ENCODE assay signal across 8 mouse cellular contexts in the genomic region with DNA sequence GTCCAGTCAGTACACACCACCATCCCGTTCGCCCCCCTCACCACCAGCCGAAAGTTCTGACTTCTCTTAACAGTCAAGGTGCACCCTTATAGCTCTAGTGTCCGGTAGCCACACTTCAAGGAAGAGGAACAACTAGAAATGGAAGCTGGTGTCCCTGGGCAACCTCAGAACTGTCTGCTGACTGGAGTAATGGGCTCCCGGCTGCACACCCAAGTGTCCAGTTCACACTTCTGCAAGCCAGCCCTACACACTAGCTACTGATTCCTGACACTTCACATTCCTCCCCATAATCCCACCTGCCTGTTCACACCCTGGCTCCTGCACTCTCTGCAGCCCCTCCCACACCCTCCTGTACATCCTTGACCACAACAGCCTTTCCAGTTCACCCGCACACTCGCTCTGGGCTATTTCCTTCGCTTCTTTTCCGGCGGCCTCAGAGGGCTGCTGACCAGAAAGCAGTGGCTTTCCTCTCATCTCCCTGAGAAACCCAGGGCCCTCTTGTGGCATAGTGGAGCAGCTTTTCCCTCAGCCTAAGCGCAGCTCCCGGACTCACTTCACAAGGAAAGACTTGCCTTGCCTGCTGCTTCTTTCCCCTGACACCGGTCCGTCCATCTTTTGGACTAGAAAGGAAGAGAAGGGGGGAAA. TPM values are rescaled to one million over a fixed set of nuclear protein-coding genes. Genes with fewer than 3 reads are reported as not detected.
DNase-seq lines count a peak whose midpoint lies in the region; ATAC-seq and TF ChIP-seq lines count a peak whose summit lies in the region.

No protein-coding gene starts in this region.

- H3K9ac ChIP-seq in kidney, embryonic 15.5 days, result 0 out of 2 replicates have a peak overlapping the region, but pooled peaks have one; percentile 11

- WGBS in kidney, embryonic 15.5 days, result 16% methylated on average over 14 of the region's 14 CpGs

- no peak for TF ChIP-seq CTCF in C2C12 (IDR thresholded peaks at IDR 0.05; ENCODE audit: control insufficient read depth, insufficient read depth, insufficient read length)
- TF ChIP-seq CTCF in embryonic fibroblast, embryonic 13.5 days (IDR thresholded peaks at IDR 0.05; ENCODE audit: borderline replicate concordance, insufficient read depth, low read length), result peak; percentile 32; the same call in 1 of the 2 replicates

- intact Hi-C loops in left cerebral cortex, postnatal 4 days (cut with DNase I), result loop anchor here (10.0 kb wide), 1 partner anchor 201 kb away; a partner anchor contains a TSS

- peak overlapping the region; percentile 84 for H3K4me3 ChIP-seq in C2C12 (ENCODE audit: insufficient read depth, poor library complexity, severe bottlenecking)
- peak overlapping the region; percentile 71 for H3K4me3 ChIP-seq in embryonic fibroblast, embryonic 13.5 days (ENCODE audit: insufficient read depth, low read length)
- H3K4me3 ChIP-seq in kidney, embryonic 15.5 days (replicated peaks), result peak overlapping the region; percentile 66

- no peaks in the 10 kb centered on the region for H3K27me3 ChIP-seq in C2C12 (ENCODE audit: control insufficient read depth, insufficient read depth, insufficient read length)
- H3K27me3 ChIP-seq in kidney, embryonic 15.5 days, result peaks cover 5% of the 10 kb centered on the region; the same call in 1 of the 2 replicates

- H3K4me2 ChIP-seq in kidney, embryonic 15.5 days, result peak overlapping the region; percentile 84

- TF ChIP-seq POLR2A in embryonic fibroblast, embryonic 13.5 days (IDR thresholded peaks at IDR 0.05; ENCODE audit: low read depth, low read length), result no peak

- no peak for DNase-seq in cerebellum, adult 8-10 months
- DNase-seq in yolk sac, embryonic 10.5 days (ENCODE audit: low spot score), result no peak
- no peak for DNase-seq in left cerebral cortex, postnatal 4 days

- peaks cover 76% of the 10 kb centered on the region for H3K79me2 ChIP-seq in C2C12 (ENCODE audit: control insufficient read depth, insufficient read depth)

- H3K27ac ChIP-seq in embryonic fibroblast, embryonic 13.5 days (ENCODE audit: insufficient read depth, low read length), result no peak overlapping the region
- peak overlapping the region; percentile 73 for H3K27ac ChIP-seq in kidney, embryonic 15.5 days

- peak overlapping the region; percentile 69 for H3ac ChIP-seq in C2C12 (ENCODE audit: control insufficient read depth, insufficient read length, low read depth)

- H3K79me3 ChIP-seq in C2C12 (ENCODE audit: low read depth), result peaks cover 51% of the 10 kb centered on the region

- no peaks in the 10 kb centered on the region for H3K9me3 ChIP-seq in kidney, embryonic 15.5 days (replicated peaks)

- peak; percentile 40; the same call in 1 of the 2 replicates for ATAC-seq in cerebellum, adult (ENCODE audit: insufficient number of reproducible peaks, low FRiP score, low TSS enrichment)
- ATAC-seq in kidney, embryonic 15.5 days (replicated peaks; ENCODE audit: low FRiP score), result no peak
- peak; percentile 30; the same call in 1 of the 2 replicates for ATAC-seq in megakaryocyte, adult 5-6 weeks (ENCODE audit: poor library complexity, severe bottlenecking)

- H3K36me3 ChIP-seq in C2C12 (ENCODE audit: control insufficient read depth, insufficient read depth), result peaks cover 24% of the 10 kb centered on the region
- H3K36me3 ChIP-seq in kidney, embryonic 15.5 days, result no peaks in the 10 kb centered on the region

- peaks cover 32% of the 10 kb centered on the region for H3K4me1 ChIP-seq in embryonic fibroblast, embryonic 13.5 days (ENCODE audit: control insufficient read depth, insufficient read depth, low read length)
- peaks cover 86% of the 10 kb centered on the region for H3K4me1 ChIP-seq in kidney, embryonic 15.5 days

TF ChIP-seq in C2C12, 6 proteins besides CTCF, POLR2A, EP300 and RAD21:
- TF ChIP-seq USF1 (IDR thresholded peaks at IDR 0.05; ENCODE audit: low read depth), result no peak
- TF ChIP-seq MYOD1 (IDR thresholded peaks at IDR 0.05; ENCODE audit: control insufficient read depth, insufficient read length, low read depth), result no peak
- TF ChIP-seq FOSL1 (IDR thresholded peaks at IDR 0.05; ENCODE audit: insufficient read depth, low read length, poor library complexity, severe bottlenecking), result no peak
- no peak for TF ChIP-seq CEBPB (IDR thresholded peaks at IDR 0.05; ENCODE audit: low read depth)
- TF ChIP-seq MAX (IDR thresholded peaks at IDR 0.05), result no peak
- TF ChIP-seq MYOG (IDR thresholded peaks at IDR 0.05; ENCODE audit: control insufficient read depth, extremely low read depth, insufficient read length), result no peak

RNA-seq across cellular contexts. Expression of a gene that starts 2.0 kb away (rescaled TPM):
- polyA plus RNA-seq in C2C12 (2012; fragmentation: generic; extraction: Trizol), result 0.90 TPM
- polyA plus RNA-seq in embryonic fibroblast, embryonic 13.5 days (2011; ENCODE audit: insufficient read length, low read depth, missing spikeins), result not detected in 2 replicates
- polyA plus RNA-seq in kidney, embryonic 15.5 days (2015; fragmentation: Nextera tagmentation; extraction: Ambion mirVana), result not detected in 2 replicates
- not detected in 2 replicates for total RNA-seq in megakaryocyte, adult 5-6 weeks (2015)
- not detected in 2 replicates for total RNA-seq in megakaryocyte, adult 5-6 weeks (2017)
- not detected for total RNA-seq in left cerebral cortex, postnatal 4 days (2021)

RNA-seq across cellular contexts. Expression of a gene that starts 2.1 kb away (rescaled TPM):
- 24.8 TPM for polyA plus RNA-seq in C2C12 (2012; fragmentation: generic; extraction: Trizol)
- 15.2 and 16.8 TPM in 2 replicates for polyA plus RNA-seq in embryonic fibroblast, embryonic 13.5 days (2011; ENCODE audit: insufficient read length, low read depth, missing spikeins)
- polyA plus RNA-seq in kidney, embryonic 15.5 days (2015; fragmentation: Nextera tagmentation; extraction: Ambion mirVana), result 5.1 and 6.8 TPM in 2 replicates
- total RNA-seq in megakaryocyte, adult 5-6 weeks (2015), result 1.4 and 2.9 TPM in 2 replicates
- total RNA-seq in megakaryocyte, adult 5-6 weeks (2017), result 0.40 and 2.2 TPM in 2 replicates
- total RNA-seq in left cerebral cortex, postnatal 4 days (2021), result 1 to 10 TPM; 1.2 to 1.3 TPM

RNA-seq across cellular contexts. Expression of a gene that starts 14.7 kb away (rescaled TPM):
- polyA plus RNA-seq in C2C12 (2012; fragmentation: generic; extraction: Trizol), result 33.3 TPM
- 25.5 and 32.3 TPM in 2 replicates for polyA plus RNA-seq in embryonic fibroblast, embryonic 13.5 days (2011; ENCODE audit: insufficient read length, low read depth, missing spikeins)
- 37.2 and 38.2 TPM in 2 replicates for polyA plus RNA-seq in kidney, embryonic 15.5 days (2015; fragmentation: Nextera tagmentation; extraction: Ambion mirVana)
- 32.8 and 36.7 TPM in 2 replicates for total RNA-seq in megakaryocyte, adult 5-6 weeks (2015)
- 21.4 and 22.8 TPM in 2 replicates for total RNA-seq in megakaryocyte, adult 5-6 weeks (2017)
- 10 to 100 TPM in 1 of 2 experiments, 1 to 10 TPM in 1; 9.8 to 10.6 TPM for total RNA-seq in left cerebral cortex, postnatal 4 days (2021)

RNA-seq across cellular contexts. Expression of a gene that starts 15.5 kb away (rescaled TPM):
- polyA plus RNA-seq in C2C12 (2012; fragmentation: generic; extraction: Trizol), result 112 TPM
- polyA plus RNA-seq in embryonic fibroblast, embryonic 13.5 days (2011; ENCODE audit: insufficient read length, low read depth, missing spikeins), result 55.2 and 55.8 TPM in 2 replicates
- 23.2 and 27.4 TPM in 2 replicates for polyA plus RNA-seq in kidney, embryonic 15.5 days (2015; fragmentation: Nextera tagmentation; extraction: Ambion mirVana)
- total RNA-seq in megakaryocyte, adult 5-6 weeks (2015), result 98.9 and 105 TPM in 2 replicates
- 102 and 122 TPM in 2 replicates for total RNA-seq in megakaryocyte, adult 5-6 weeks (2017)
- total RNA-seq in left cerebral cortex, postnatal 4 days (2021), result 10 to 100 TPM; 11.3 to 11.9 TPM

RNA-seq across cellular contexts. Expression of a gene that starts 24.3 kb away (rescaled TPM):
- polyA plus RNA-seq in C2C12 (2012; fragmentation: generic; extraction: Trizol), result 819 TPM
- polyA plus RNA-seq in embryonic fibroblast, embryonic 13.5 days (2011; ENCODE audit: insufficient read length, low read depth, missing spikeins), result 327 and 340 TPM in 2 replicates
- polyA plus RNA-seq in kidney, embryonic 15.5 days (2015; fragmentation: Nextera tagmentation; extraction: Ambion mirVana), result 953 and 971 TPM in 2 replicates
- total RNA-seq in megakaryocyte, adult 5-6 weeks (2015), result 496 and 536 TPM in 2 replicates
- total RNA-seq in megakaryocyte, adult 5-6 weeks (2017), result 639 and 705 TPM in 2 replicates
- total RNA-seq in left cerebral cortex, postnatal 4 days (2021), result 100 to 1,000 TPM; 318 to 333 TPM
